ENCODE assay signal across 7 mouse cellular contexts in the genomic region with DNA sequence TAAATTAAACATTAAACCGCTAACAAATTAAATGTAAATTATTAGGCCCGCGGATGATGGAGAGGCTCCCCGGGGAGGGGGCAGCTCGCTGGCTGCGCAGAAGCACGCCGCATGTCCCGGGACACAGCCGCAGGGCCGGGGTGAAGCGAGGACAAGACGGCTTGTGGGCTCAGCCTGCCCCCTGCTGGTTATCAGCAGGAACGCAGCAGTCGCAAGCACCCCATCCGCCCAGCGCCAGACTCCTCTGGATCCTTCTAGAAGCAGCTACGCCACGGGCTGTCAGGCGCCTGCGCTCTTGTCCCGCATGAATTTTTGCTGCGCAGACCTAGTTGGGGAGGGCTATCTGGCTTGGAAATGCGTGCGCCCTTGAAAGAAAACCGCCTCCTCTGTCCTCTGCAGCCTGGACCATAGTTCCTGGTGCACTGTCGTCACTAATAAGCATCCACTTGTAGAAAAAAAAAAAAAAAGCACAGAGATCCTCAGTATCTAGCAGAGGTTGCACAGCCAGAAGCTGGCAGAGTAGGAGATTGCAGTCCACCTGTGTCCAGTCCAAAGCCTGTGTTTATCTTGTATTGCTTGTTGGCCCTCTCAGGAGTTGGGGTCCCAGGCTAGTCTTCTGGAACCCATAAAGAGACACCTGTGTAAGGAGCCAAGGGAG.
DNase-seq lines count a peak whose midpoint lies in the region; ATAC-seq and TF ChIP-seq lines count a peak whose summit lies in the region.

No protein-coding gene starts in this region.

- 2% methylated on average over 27 of the region's 27 CpGs for WGBS in embryonic facial prominence, embryonic 12.5 days
- 2% methylated on average over 27 of the region's 27 CpGs for WGBS in heart, adult 2 months
- 2% methylated on average over 27 of the region's 27 CpGs for WGBS in kidney, adult 2 months
- 3% methylated on average over 27 of the region's 27 CpGs for WGBS in limb, embryonic 11.5 days
- WGBS in midbrain, embryonic 16.5 days: 3% methylated on average over 27 of the region's 27 CpGs

- no peak overlapping the region for H3K9ac ChIP-seq in embryonic facial prominence, embryonic 12.5 days
- no peak overlapping the region for H3K9ac ChIP-seq in heart, adult 2 months (ENCODE audit: low read depth, low read length)
- no peak overlapping the region for H3K9ac ChIP-seq in limb, embryonic 11.5 days (ENCODE audit: low read length)
- 0 out of 2 replicates have a peak overlapping the region, but pooled peaks have one; percentile 35 for H3K9ac ChIP-seq in midbrain, embryonic 16.5 days (ENCODE audit: low read depth, low read length)

- peak; percentile 96 for TF ChIP-seq EP300 in heart, adult 2 months (IDR thresholded peaks at IDR 0.05; ENCODE audit: insufficient read depth, low read depth, low read length)

- no peak overlapping the region for H3K4me3 ChIP-seq in embryonic facial prominence, embryonic 12.5 days
- H3K4me3 ChIP-seq in heart, adult 2 months: peak overlapping the region; percentile 13; the same call in 1 of the 2 replicates
- no peak overlapping the region for H3K4me3 ChIP-seq in kidney, adult 2 months (ENCODE audit: insufficient read depth, low read depth, low read length)
- no peak overlapping the region for H3K4me3 ChIP-seq in limb, embryonic 11.5 days (ENCODE audit: low read depth, low read length)
- H3K4me3 ChIP-seq in midbrain, embryonic 16.5 days (ENCODE audit: low read depth, low read length): peak overlapping the region; percentile 22; the same call in 1 of the 2 replicates

- peak overlapping the region; percentile 19; the same call in 1 of the 2 replicates for H3K4me2 ChIP-seq in embryonic facial prominence, embryonic 12.5 days (replicated peaks)
- H3K4me2 ChIP-seq in limb, embryonic 11.5 days (ENCODE audit: low read depth, severe bottlenecking): no peak overlapping the region
- peak overlapping the region; percentile 53 for H3K4me2 ChIP-seq in midbrain, embryonic 16.5 days (ENCODE audit: low read length)

- H3K27ac ChIP-seq in embryonic facial prominence, embryonic 12.5 days: no peak overlapping the region
- no peak overlapping the region for H3K27ac ChIP-seq in heart, adult 2 months
- H3K27ac ChIP-seq in kidney, adult 2 months (ENCODE audit: insufficient read depth, low read depth, low read length): no peak overlapping the region
- no peak overlapping the region for H3K27ac ChIP-seq in limb, embryonic 11.5 days (replicated peaks; ENCODE audit: low read depth, low read length)
- H3K27ac ChIP-seq in midbrain, embryonic 16.5 days (ENCODE audit: low read length): no peak overlapping the region

- intact Hi-C loops in heart, adult 2 months (cut with DNase I): loop anchor here (2.0 to 10.0 kb wide), 4 partner anchors 369 to 1471 kb away; no protein-coding TSS in a partner anchor

- peak; percentile 79; the same call in 1 of the 2 replicates for ATAC-seq in embryonic facial prominence, embryonic 12.5 days (ENCODE audit: insufficient number of reproducible peaks, insufficient read depth, low FRiP score, low TSS enrichment)
- ATAC-seq in limb, embryonic 11.5 days (ENCODE audit: insufficient number of reproducible peaks, low FRiP score, low TSS enrichment, low read depth): peak; percentile 57; the same call in 1 of the 2 replicates
- ATAC-seq in midbrain, embryonic 16.5 days: peak; percentile 82

- H3K36me3 ChIP-seq in embryonic facial prominence, embryonic 12.5 days: no peaks in the 10 kb centered on the region
- H3K36me3 ChIP-seq in heart, adult 2 months (ENCODE audit: control insufficient read depth, insufficient read depth, low read length): no peaks in the 10 kb centered on the region
- no peaks in the 10 kb centered on the region for H3K36me3 ChIP-seq in kidney, adult 2 months (ENCODE audit: control insufficient read depth, insufficient read depth, low read length)
- H3K36me3 ChIP-seq in limb, embryonic 11.5 days (ENCODE audit: control insufficient read depth, insufficient read depth, low read length): no peaks in the 10 kb centered on the region
- no peaks in the 10 kb centered on the region for H3K36me3 ChIP-seq in midbrain, embryonic 16.5 days (ENCODE audit: control insufficient read depth, insufficient read depth, low read length)

- H3K79me2 ChIP-seq in heart, adult 2 months (replicated peaks; ENCODE audit: control insufficient read depth, insufficient read depth, low read length): no peaks in the 10 kb centered on the region

- peak; percentile 100 for TF ChIP-seq CTCF in heart, adult 2 months (IDR thresholded peaks at IDR 0.05)
- TF ChIP-seq CTCF in kidney, adult 2 months (conservative IDR thresholded peaks at IDR 0.05; ENCODE audit: insufficient read depth, insufficient read length, low read depth, low read length): peak; percentile 91

- no peaks in the 10 kb centered on the region for H3K9me3 ChIP-seq in embryonic facial prominence, embryonic 12.5 days
- H3K9me3 ChIP-seq in limb, embryonic 11.5 days (ENCODE audit: control insufficient read depth, low read length): no peaks in the 10 kb centered on the region
- no peaks in the 10 kb centered on the region for H3K9me3 ChIP-seq in midbrain, embryonic 16.5 days (replicated peaks; ENCODE audit: control insufficient read depth, low read length, poor library complexity, severe bottlenecking)

- no peak for TF ChIP-seq POLR2A in heart, adult 2 months (IDR thresholded peaks at IDR 0.05; ENCODE audit: insufficient read depth, low read depth, low read length)
- no peak for TF ChIP-seq POLR2A in kidney, adult 2 months (IDR thresholded peaks at IDR 0.05; ENCODE audit: low read depth, low read length)

- peaks cover 32% of the 10 kb centered on the region for H3K27me3 ChIP-seq in embryonic facial prominence, embryonic 12.5 days
- H3K27me3 ChIP-seq in heart, adult 2 months (ENCODE audit: control insufficient read depth, insufficient read depth, low read length): no peaks in the 10 kb centered on the region
- H3K27me3 ChIP-seq in kidney, adult 2 months (replicated peaks; ENCODE audit: control insufficient read depth, insufficient read depth, low read length): no peaks in the 10 kb centered on the region
- H3K27me3 ChIP-seq in limb, embryonic 11.5 days (ENCODE audit: control insufficient read depth, insufficient read depth, low read length): peaks cover 15% of the 10 kb centered on the region
- peaks cover 8% of the 10 kb centered on the region; the same call in 1 of the 2 replicates for H3K27me3 ChIP-seq in midbrain, embryonic 16.5 days (ENCODE audit: control insufficient read depth, insufficient read depth, low read depth, low read length)

- H3K4me1 ChIP-seq in embryonic facial prominence, embryonic 12.5 days: peaks cover 5% of the 10 kb centered on the region; the same call in 1 of the 2 replicates
- H3K4me1 ChIP-seq in heart, adult 2 months (ENCODE audit: control insufficient read depth, insufficient read depth, low read length): no peaks in the 10 kb centered on the region
- no peaks in the 10 kb centered on the region for H3K4me1 ChIP-seq in kidney, adult 2 months (ENCODE audit: control insufficient read depth, insufficient read depth, low read length)
- H3K4me1 ChIP-seq in limb, embryonic 11.5 days (ENCODE audit: control insufficient read depth, insufficient read depth, low read length): no peaks in the 10 kb centered on the region
- H3K4me1 ChIP-seq in midbrain, embryonic 16.5 days (ENCODE audit: control insufficient read depth, insufficient read depth, low read length): peaks cover 22% of the 10 kb centered on the region

- peak; percentile 89 for DNase-seq in adrenal gland, postnatal 25 days
- DNase-seq in heart, adult 2 months: peak; percentile 88 to 92
- peak; percentile 85 for DNase-seq in kidney, adult 2 months
- DNase-seq in limb, embryonic 11.5 days (ENCODE audit: low spot score): peak; percentile 92
- DNase-seq in spleen, postnatal 10 days (ENCODE audit: low spot score in 2 of 2): peak; percentile 42 to 73

Comparison
In these comparisons a context has a peak if more than half of its experiments do, and no peak if none do; other contexts are left out.
1. H3K4me3 ChIP-seq: peak in heart, adult 2 months (single experiment) and midbrain, embryonic 16.5 days (single experiment); none in embryonic facial prominence, embryonic 12.5 days (single experiment), kidney, adult 2 months (single experiment) and limb, embryonic 11.5 days (single experiment).
2. Peak in every context shown above with its lines, with median percentiles within 50 percentile points of each other: DNase-seq and ATAC-seq.